Mouse (Mus musculus) liver, adult 2 months (tissue): Measurements from ENCODE around the gene Irf7.

ENCODE experiments used
- CTCF ChIP-seq: fragments of 200-500 bp; IDR thresholded peaks from 2 replicates; pipeline ENCODE4 v1.5.1; 2011; ENCODE audit warnings: low read depth, low read length, control low read depth
- POLR2A ChIP-seq: fragments of 200-500 bp; IDR thresholded peaks from 2 replicates; pipeline ENCODE4 v1.6.1; 2011; ENCODE audit warnings: low read length, control low read depth; ENCODE audit not compliant: insufficient read depth; ENCODE audit errors: extremely low read depth

DNA sequence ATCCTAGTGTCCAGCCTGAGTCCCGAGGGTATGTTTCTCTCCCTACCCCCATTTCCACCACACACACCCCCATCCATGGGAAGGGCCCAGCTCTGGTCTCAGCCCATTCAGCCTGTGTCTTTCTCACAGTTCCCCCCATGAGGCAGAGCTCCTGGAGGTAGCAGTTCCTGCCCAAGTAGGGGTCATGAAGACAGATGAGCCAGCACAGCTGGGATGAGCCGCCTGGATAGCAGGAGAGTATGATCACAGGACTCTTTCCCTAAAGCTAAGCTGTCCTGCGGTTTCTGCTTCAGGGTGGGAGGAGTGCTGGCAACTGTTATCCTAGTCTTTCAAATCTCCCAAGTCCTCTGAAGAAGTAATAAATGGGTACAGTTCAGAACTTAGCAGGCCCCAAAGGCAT is 48.1 kb downstream of the Irf7 start:
- TF ChIP-seq CTCF (no peak), POLR2A (no peak)
